Mouse (Mus musculus) olfactory bulb, adult 2 months (tissue): ENCODE data around the gene Cd82. TPM values are rescaled to one million over a fixed set of nuclear protein-coding genes. Genes with fewer than 3 reads are reported as not detected.
A peak's percentile ranks its signal among the peaks of the same experiment; 100 is the strongest.

Source experiments
- H3K27ac ChIP-seq: fragments of 200-500 bp; 2 replicates; pipeline ENCODE4 v1.5.1; 2012; ENCODE audit warnings: low read depth, low read length; ENCODE audit not compliant: insufficient read depth
- H3K4me1 ChIP-seq: fragments of 200-500 bp; 2 replicates; pipeline ENCODE4 v1.6.1; 2012; ENCODE audit warnings: low read length; ENCODE audit not compliant: control insufficient read depth, insufficient read depth
- H3K4me3 ChIP-seq: fragments of 200-500 bp; 2 replicates; pipeline ENCODE4 v1.5.1; 2012; ENCODE audit warnings: mild to moderate bottlenecking, low read depth, low read length, moderate library complexity; ENCODE audit not compliant: insufficient read depth
- CTCF ChIP-seq: fragments of 200-500 bp; IDR thresholded peaks from 2 replicates; pipeline ENCODE4 v1.5.1; 2012; ENCODE audit warnings: low read depth, mild to moderate bottlenecking, low read length, moderate library complexity; ENCODE audit not compliant: insufficient read depth
- POLR2A ChIP-seq: fragments of 200-500 bp; IDR thresholded peaks from 2 replicates; pipeline ENCODE4 v1.6.1; 2012; ENCODE audit warnings: mild to moderate bottlenecking, low read depth, low read length, moderate library complexity; ENCODE audit not compliant: insufficient read depth
- WGBS: fragments of 180-500 bp; shearing (Covaris S2); methylation state at CpG from one replicate; pipeline ENCODE4 v1.1.7; 2018; 5-methylcytosine and 5-hydroxymethylcytosine counted together
- polyA plus RNA-seq: library from polyadenylated mRNA; stranded (reverse); fragments of >200 nt; gene quantifications from 2 replicates; pipeline ENCODE4 v1.2.4, GENCODE M21; 2012; ENCODE audit warnings: low replicate concordance; ENCODE audit not compliant: missing spikeins, insufficient read depth, insufficient read length

The Cd82 gene
- polyA plus RNA-seq: not detected in 2 replicates

DNA sequence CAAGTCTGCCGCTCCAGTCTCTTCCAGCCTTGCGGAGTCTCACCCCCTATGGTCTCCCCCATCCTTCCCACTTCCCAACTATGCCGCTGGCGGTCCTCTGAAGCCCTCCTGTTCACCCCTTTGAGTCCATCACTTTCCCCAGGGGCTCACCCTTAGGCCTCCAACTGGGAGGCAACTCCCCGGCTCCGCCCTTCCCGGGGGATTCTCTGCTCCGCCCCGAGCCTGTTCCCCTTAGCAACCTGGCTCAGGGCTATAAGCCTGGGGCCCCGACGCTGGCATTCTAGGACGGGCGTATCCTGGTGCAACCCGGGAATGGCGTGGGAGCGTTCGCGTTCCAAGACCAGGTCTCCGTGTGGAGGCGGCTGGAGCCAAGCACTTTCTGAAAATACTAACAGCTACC, at the start of gene Cd82:
Gene Cd82 (minus strand): TSS at position 381 of the 400 bp plus-strand sequence.
- no peak for TF ChIP-seq POLR2A
- no peak for TF ChIP-seq CTCF
- peaks cover 12% of the 10 kb centered on the region for H3K4me1 ChIP-seq
- no peak within 1 kb of the TSS for H3K27ac ChIP-seq
- WGBS: 9% methylated on average over 20 of the region's 20 CpGs
- peak within 1 kb of the TSS; percentile 29 for H3K4me3 ChIP-seq

DNA sequence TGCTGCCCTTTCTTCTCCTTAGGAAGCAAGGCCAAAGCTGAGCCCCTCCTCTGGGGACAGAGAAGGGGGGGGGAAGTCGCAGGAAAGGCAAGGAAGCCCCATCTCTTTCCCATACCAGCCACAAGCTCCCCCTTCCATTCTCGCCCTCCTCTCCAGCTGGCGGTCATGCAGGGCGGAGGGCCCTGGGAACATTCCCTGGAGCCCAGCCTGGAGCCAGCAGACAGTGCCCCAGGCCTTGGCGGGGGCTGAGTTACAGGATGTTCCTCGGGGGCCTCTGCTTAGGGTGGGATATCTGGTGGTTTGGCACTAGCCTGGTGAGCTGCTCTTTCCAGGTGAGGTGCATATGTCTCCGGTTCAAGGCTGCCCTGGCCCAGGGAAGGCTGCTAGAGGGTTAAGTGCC, 49.2 kb upstream of the Cd82 start:
- WGBS: 66% methylated on average over 7 of the region's 7 CpGs
- no peak overlapping the region for H3K4me3 ChIP-seq
- peaks cover 5% of the 10 kb centered on the region; the same call in 1 of the 2 replicates for H3K4me1 ChIP-seq
- TF ChIP-seq POLR2A: no peak
- TF ChIP-seq CTCF: no peak
- no peak overlapping the region for H3K27ac ChIP-seq

DNA sequence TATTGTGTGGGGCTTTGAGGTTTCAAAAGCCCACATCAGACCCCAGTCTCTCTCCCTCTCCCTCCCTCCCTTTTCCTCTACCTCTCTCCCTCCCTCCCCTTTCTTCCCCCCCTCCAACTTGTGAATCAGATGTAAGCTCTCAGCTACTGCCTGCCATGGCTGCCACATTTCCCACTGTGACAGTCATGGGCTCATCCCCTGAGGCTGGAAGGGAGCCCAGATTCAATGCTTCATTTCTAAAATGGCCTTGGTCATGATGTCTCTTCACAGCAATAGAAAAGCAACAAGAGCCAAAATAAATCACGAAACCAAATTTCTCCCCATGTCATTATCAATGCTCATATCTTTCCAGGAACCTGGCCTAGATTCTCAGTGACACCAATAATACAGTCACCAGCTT, 47.9 kb upstream of the Cd82 start:
- TF ChIP-seq CTCF: no peak
- no peak for TF ChIP-seq POLR2A
- H3K27ac ChIP-seq: no peak overlapping the region
- 70% methylated on average over 1 of the region's 1 CpGs for WGBS
- no peak overlapping the region for H3K4me3 ChIP-seq
- H3K4me1 ChIP-seq: peaks cover 5% of the 10 kb centered on the region; the same call in 1 of the 2 replicates

DNA sequence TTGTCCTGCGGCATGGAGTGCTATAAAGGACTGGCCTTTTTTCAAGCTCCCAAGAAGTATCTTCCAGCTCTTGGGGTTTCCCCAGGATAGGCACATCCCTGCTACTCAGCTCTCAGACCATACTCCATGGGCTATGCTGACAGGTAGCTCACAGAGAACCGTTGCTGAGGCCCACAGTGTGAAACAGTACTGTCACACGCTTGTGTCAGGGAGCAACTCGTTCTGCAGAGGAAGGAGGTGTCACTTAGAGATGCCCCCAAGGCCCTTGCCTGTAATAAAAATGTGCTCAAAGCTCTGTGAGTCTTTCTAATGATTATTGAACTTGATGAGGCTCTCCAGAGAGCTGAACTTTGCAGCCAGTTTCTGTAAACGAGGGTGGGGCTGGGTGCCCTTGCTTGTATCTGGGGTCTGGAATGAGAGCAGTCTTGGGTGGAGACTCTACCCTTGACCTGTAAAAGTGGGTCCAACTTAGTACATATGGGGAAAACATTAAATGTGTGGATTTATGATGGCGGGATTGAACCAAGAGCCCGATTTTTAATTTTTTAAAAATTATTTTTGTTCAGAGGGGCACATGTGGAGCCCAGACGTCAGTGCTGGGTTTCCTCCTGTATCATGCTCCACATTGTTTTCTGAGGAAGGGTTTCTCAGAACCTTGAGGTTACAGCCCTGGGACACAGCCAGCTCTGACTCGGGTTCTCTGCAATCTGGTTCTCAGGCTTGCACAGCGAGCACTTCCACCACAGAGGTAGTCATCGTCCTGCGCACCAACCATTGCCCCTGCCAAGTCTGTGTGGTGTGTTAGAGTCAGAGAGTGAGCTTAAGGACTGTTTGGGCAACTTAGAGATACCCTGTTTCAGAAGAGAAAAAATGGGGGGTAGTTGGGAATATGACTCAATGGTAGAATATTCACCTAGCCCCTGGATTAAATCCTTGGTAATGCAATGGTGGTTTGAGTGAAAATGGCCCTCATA, 47.1 kb upstream of the Cd82 start:
- H3K4me1 ChIP-seq: peaks cover 5% of the 10 kb centered on the region; the same call in 1 of the 2 replicates
- no peak overlapping the region for H3K27ac ChIP-seq
- no peak overlapping the region for H3K4me3 ChIP-seq
- no peak for TF ChIP-seq POLR2A
- TF ChIP-seq CTCF: no peak
- WGBS: 90% methylated on average over 12 of the region's 12 CpGs

DNA sequence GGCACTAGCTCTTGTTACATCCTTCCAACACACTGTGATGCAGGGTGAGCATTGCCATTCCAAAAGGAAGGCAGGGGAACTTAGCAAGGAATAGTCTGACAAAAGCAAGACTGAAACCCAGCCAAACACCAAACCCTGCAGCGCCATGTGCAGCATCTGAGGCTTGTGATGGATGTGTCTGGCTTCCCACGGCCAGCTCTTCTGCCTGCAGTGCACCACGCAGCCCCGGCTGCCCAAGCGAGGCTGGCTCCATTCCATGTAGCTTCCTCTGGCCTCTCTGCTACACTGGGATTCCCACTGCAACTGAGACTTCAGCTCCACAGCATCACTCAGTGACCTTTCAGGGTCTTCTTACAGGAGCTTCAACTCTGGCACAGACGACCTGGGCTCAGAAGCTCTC, 42.2 kb upstream of the Cd82 start:
- Histone ChIP-seq H3K4me1 (no peaks in the 10 kb centered on the region), H3K4me3 (no peak overlapping the region), H3K27ac (no peak overlapping the region)
- WGBS: 71% methylated on average over 6 of the region's 6 CpGs
- TF ChIP-seq CTCF: no peak
- TF ChIP-seq POLR2A: no peak

DNA sequence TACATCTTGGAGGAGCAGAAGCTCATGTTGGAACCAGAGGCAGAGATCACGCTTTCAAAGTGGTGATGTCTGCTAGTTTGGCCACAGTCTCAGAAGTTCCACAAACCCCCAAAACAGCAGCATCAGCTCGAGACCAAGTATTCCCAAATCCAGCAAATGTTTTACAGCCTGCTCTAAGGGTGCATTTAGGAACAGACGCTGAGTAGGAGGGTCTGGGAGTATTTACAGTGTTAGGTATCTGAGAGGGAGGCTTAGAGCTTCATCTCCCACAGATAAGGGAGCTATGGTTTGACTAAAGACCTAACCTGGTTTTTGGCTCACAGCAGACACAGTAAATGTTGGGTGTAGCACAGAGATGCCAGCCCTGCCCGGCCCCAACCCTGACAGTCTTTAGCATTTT, 40.4 kb upstream of the Cd82 start:
- H3K27ac ChIP-seq: no peak overlapping the region
- TF ChIP-seq POLR2A (no peak), CTCF (no peak)
- no peak overlapping the region for H3K4me3 ChIP-seq
- no peaks in the 10 kb centered on the region for H3K4me1 ChIP-seq
- WGBS: 78% methylated on average over 4 of the region's 4 CpGs

DNA sequence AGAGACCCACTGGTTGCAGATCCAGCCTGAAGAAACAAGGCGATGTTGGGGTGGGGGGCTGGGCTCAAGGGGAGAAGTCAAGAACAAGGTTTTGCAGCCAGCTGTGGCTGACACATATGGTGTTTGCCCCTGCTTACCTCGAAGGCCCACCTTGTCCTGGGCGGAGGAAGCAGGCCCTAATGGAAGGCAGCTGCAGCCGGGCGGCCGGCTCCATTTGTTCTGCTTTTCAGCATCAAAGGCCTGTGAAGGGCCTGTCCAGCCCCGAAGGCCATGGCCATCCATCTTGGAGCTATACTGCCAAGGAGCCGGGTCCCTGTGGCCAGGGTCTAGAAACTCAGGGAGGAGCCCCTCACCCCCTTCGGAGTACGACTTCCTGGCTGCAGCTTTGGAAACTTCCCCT, 38.4 kb upstream of the Cd82 start:
- H3K4me3 ChIP-seq: no peak overlapping the region
- H3K4me1 ChIP-seq: no peaks in the 10 kb centered on the region
- TF ChIP-seq CTCF (no peak), POLR2A (no peak)
- WGBS: 90% methylated on average over 10 of the region's 10 CpGs
- no peak overlapping the region for H3K27ac ChIP-seq

DNA sequence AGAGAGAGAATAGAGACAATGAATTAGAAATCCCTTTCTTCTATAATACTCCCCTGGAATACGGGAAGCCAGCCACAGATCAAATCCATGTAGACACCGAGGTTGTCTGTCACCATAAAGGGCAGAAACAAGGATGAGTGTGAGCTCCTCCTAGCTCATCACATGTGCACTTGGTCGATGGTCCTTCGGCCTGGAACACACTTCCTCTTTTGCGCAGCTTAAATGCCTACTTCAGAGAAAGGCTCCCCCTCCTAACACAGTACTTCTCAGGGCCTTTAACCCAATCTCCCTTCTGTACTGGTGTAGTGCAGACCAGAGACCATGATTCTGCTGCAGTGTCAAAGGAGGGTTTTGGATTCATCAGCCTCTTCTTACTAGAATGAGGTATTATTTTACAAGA, 34.3 kb upstream of the Cd82 start:
- no peak for TF ChIP-seq CTCF
- TF ChIP-seq POLR2A: no peak
- Histone ChIP-seq H3K4me3 (no peak overlapping the region), H3K27ac (no peak overlapping the region), H3K4me1 (no peaks in the 10 kb centered on the region)
- WGBS: 81% methylated on average over 5 of the region's 5 CpGs

DNA sequence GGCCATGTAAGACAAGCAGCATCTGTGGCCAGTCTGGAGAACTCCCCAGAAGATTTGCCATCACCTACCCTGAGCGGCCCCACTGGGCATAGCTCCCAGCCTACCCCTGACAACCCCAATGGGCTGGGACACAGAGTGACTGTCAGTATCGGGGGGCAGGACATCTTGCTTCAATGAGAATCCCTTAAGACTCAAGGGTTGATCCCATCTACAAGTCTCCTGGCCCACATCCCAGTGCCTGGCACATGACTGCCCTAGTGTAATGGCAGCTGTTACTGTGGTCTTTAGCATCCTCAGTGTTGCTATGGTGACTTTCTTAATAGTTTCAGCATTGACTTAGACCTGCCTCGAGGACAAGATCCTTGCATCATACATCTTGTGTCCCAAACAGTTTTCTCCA, 32.2 kb upstream of the Cd82 start:
- Histone ChIP-seq H3K27ac (no peak overlapping the region), H3K4me1 (no peaks in the 10 kb centered on the region), H3K4me3 (no peak overlapping the region)
- TF ChIP-seq CTCF (no peak), POLR2A (no peak)
- WGBS: 66% methylated on average over 3 of the region's 3 CpGs
